Mouse (Mus musculus): ENCODE results near the gene Rasgrp1. TPM values are rescaled to one million over a fixed set of nuclear protein-coding genes. Genes with fewer than 3 reads are reported as not detected.
A peak's percentile ranks its signal among the peaks of the same experiment; 100 is the strongest.

The Rasgrp1 gene
- polyA plus RNA-seq, 1 experiment = 1.7 TPM

DNA sequence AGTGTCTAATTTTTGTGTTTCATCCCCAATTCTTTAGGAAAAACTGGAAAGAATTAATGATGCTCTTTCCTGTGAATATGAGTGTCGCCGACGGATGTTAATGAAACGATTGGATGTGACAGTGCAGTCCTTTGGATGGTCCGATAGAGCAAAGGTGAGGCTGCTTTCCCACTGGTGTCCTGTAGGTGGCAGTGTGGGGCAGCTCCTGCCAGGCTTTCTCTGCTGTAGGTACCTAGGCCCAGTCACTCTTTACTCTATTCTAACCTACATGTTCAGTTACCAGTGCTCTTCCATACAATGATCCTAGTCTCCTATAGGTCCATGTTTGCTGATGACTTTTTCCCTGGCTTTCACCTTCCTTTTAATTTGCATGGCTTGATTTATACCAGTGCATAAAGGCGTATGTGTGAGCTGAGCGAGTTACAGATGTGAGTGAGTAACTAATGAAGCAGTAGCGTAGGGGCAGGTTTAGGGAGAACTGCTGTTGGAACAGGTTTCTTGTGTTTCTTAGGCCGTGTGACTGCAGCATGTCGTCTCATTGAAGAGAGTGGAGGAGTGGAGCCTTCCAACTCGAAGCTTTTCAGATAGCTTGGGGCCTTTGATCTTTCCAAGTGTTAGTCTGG lies 78.9 kb downstream of the Rasgrp1 start:
- WGBS = 66% methylated on average over 11 of the region's 11 CpGs
- peak; percentile 8 for DNase-seq (ENCODE audit: low read depth, low spot score)

DNA sequence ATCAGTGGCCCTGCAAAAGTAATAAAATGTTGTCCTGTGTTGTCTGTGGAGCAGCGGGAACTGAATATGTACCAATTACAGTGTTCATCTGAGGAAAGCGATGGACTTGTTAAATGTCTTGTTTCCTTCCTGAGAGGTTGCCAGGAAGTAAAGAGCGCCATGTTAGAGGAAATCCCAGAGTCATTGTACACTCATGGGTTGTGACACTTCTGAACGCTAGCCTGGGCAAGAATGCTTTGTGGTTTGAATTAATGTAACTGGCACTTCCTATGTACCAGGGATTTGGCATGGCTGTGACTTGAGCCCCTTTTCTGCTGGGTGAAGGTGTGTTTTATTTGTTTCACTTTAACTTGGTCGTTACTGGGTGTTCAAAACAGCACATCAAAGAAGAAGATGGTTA lies 80.6 kb downstream of the Rasgrp1 start:
- 81% methylated on average over 5 of the region's 5 CpGs for WGBS
- DNase-seq (ENCODE audit: low read depth, low spot score) = no peak

- 83% methylated on average over 1 of the region's 1 CpGs for WGBS
- no peak for DNase-seq (ENCODE audit: low read depth, low spot score)
Observed at GRCm38 (mm10) chr2:117257617-117258016, 85.2 kb downstream of the Rasgrp1 start.

- WGBS = 63% methylated on average over 2 of the region's 2 CpGs
- no peak for DNase-seq (ENCODE audit: low read depth, low spot score)
Observed at GRCm38 (mm10) chr2:117255415-117255814, 87.4 kb downstream of the Rasgrp1 start.

GRCm38 (mm10) chr2:117250001-117250510 lies 92.7 kb downstream of the Rasgrp1 start:
- WGBS = under 1% methylated on average over 24 of the region's 24 CpGs
- peak; percentile 24 for DNase-seq (ENCODE audit: low read depth, low spot score)

- DNase-seq (ENCODE audit: low read depth, low spot score) = peak; percentile 86
- under 1% methylated on average over 33 of the region's 33 CpGs for WGBS
Observed at GRCm38 (mm10) chr2:117249255-117250000, 93.4 kb downstream of the Rasgrp1 start, which contains the start of gene Fam98b. Gene Fam98b, plus strand, starts transcription at chr2:117249739.

GRCm38 (mm10) chr2:117241953-117242352 lies 100.8 kb downstream of the Rasgrp1 start:
- no peak for DNase-seq (ENCODE audit: low read depth, low spot score)
- 66% methylated on average over 4 of the region's 4 CpGs for WGBS

- DNase-seq (ENCODE audit: low read depth, low spot score) = peak; percentile 33
- WGBS = 6% methylated on average over 13 of the region's 13 CpGs
Observed at GRCm38 (mm10) chr2:117231257-117231656, 111.5 kb downstream of the Rasgrp1 start.

- WGBS = 85% methylated on average over 7 of the region's 7 CpGs
- no peak for DNase-seq (ENCODE audit: low read depth, low spot score)
Observed at GRCm38 (mm10) chr2:117230261-117230660, 112.5 kb downstream of the Rasgrp1 start.

Other genes with a start within 250 kb of the Rasgrp1 start
- gene Spred1, start 221.6 kb downstream of the Rasgrp1 start, polyA plus RNA-seq (2012; rRNA removed) = 1.8 and 2.5 TPM in 2 replicates
- gene Fam98b, start 93.3 kb downstream of the Rasgrp1 start, polyA plus RNA-seq (2012; rRNA removed) = 6.6 and 7.1 TPM in 2 replicates